Mouse (Mus musculus) mouse embryonic stem cell (cell line): ENCODE data around the gene Mybphl.

Experiments
- in situ Hi-C, 2 experiments: fragments of 300-500 bp; cut with MboI; formaldehyde crosslinking; loops; 1 replicate in 1 of 2; 3 replicates in 1 of 2; pipeline ENCODE4 v1.14.3; 2019 to 2020; ENCODE audit warnings: low sequenced_read_pairs in 2 of 2, low pct_unique_long_range_greater_than_20kb in 1 of 2, mixed read lengths in 1 of 2; ENCODE audit not compliant: unreplicated experiment in 1 of 2

The Mybphl gene

GRCm38 (mm10) chr3:108367173-108367572 is 2.5 kb downstream of the Mybphl start:
- in situ Hi-C loops: no loop called here

- in situ Hi-C loops: no loop called here
These were observed 3.1 kb downstream of the Mybphl start for GRCm38 (mm10) chr3:108367828-108368227.

GRCm38 (mm10) chr3:108368721-108369120 is 4.0 kb downstream of the Mybphl start:
- in situ Hi-C loops: no loop called here

- in situ Hi-C loops: no loop called here
These were observed 7.6 kb downstream of the Mybphl start for GRCm38 (mm10) chr3:108372274-108372673.

- in situ Hi-C loops: no loop called here
These were observed 8.0 kb downstream of the Mybphl start for GRCm38 (mm10) chr3:108372691-108373090.

- in situ Hi-C loops: no loop called here
These were observed 14.4 kb downstream of the Mybphl start for GRCm38 (mm10) chr3:108378875-108379663.

- in situ Hi-C loops: loop anchor here (10.0 kb wide), 2 partner anchors 96 to 216 kb away; partner anchors contain the start of gene Sort1 (in 1 of the 2)
These were observed 16.0 kb downstream of the Mybphl start for GRCm38 (mm10) chr3:108380695-108381094.

GRCm38 (mm10) chr3:108381945-108382875 is 17.5 kb downstream of the Mybphl start:
- in situ Hi-C loops: loop anchor here (10.0 kb wide), 2 partner anchors 97 to 217 kb away; partner anchors contain the start of gene Sort1 (in 1 of the 2)

- in situ Hi-C loops: loop anchor here (10.0 kb wide), 2 partner anchors 99 to 219 kb away; partner anchors contain the start of gene Sort1 (in 1 of the 2)
These were observed 19.0 kb downstream of the Mybphl start, which contains the start of gene Psrc1 for GRCm38 (mm10) chr3:108383485-108384354. Psrc1 (plus strand) TSS chr3:108383839.

GRCm38 (mm10) chr3:108384425-108384824 is 19.7 kb downstream of the Mybphl start:
- in situ Hi-C loops: loop anchor here (10.0 kb wide), 2 partner anchors 100 to 220 kb away; partner anchors contain the start of gene Sort1 (in 1 of the 2)

- in situ Hi-C loops: loop anchor here (5.0 to 10.0 kb wide), 3 partner anchors 101 to 221 kb away; partner anchors contain the start of gene Sort1 (in 1 of the 2)
These were observed 21.5 kb downstream of the Mybphl start for GRCm38 (mm10) chr3:108386186-108386585.

- in situ Hi-C loops: loop anchor here (5.0 to 10.0 kb wide), 3 partner anchors 104 to 224 kb away; partner anchors contain the start of gene Sort1 (in 1 of the 2)
These were observed 24.4 kb downstream of the Mybphl start for GRCm38 (mm10) chr3:108389111-108389545.

GRCm38 (mm10) chr3:108392299-108392698 is 27.6 kb downstream of the Mybphl start:
- in situ Hi-C loops: no loop called here

GRCm38 (mm10) chr3:108392793-108393192 is 28.1 kb downstream of the Mybphl start:
- in situ Hi-C loops: no loop called here

GRCm38 (mm10) chr3:108398281-108398680 is 33.6 kb downstream of the Mybphl start:
- in situ Hi-C loops: no loop called here

GRCm38 (mm10) chr3:108400442-108400841 is 35.7 kb downstream of the Mybphl start:
- in situ Hi-C loops: no loop called here

GRCm38 (mm10) chr3:108401692-108402527 is 37.2 kb downstream of the Mybphl start:
- in situ Hi-C loops: no loop called here
